Mouse (Mus musculus) liver, embryonic 14.5 days (tissue): Measurements from ENCODE around the gene Ccdc148.

ENCODE experiments used
- CTCF ChIP-seq: IDR thresholded peaks from 2 replicates; pipeline ENCODE4 v1.5.1; 2016; ENCODE audit warnings: antibody characterized with exemption, low read depth, control low read depth
- EP300 ChIP-seq: IDR thresholded peaks from 2 replicates; pipeline ENCODE4 v1.6.1; 2016; ENCODE audit warnings: antibody characterized with exemption, low read depth

- TF ChIP-seq CTCF (no peak), EP300 (no peak)
These were observed 30.7 kb downstream of the Ccdc148 start for GRCm38 (mm10) chr2:59129821-59130220.
